Mouse (Mus musculus): Measurements from ENCODE around the gene Agpat2. TPM values are rescaled to one million over a fixed set of nuclear protein-coding genes. Genes with fewer than 3 reads are reported as not detected.

Agpat2 gene
- polyA plus RNA-seq, 1 experiment from 2014 or later: 41.4 TPM

DNA sequence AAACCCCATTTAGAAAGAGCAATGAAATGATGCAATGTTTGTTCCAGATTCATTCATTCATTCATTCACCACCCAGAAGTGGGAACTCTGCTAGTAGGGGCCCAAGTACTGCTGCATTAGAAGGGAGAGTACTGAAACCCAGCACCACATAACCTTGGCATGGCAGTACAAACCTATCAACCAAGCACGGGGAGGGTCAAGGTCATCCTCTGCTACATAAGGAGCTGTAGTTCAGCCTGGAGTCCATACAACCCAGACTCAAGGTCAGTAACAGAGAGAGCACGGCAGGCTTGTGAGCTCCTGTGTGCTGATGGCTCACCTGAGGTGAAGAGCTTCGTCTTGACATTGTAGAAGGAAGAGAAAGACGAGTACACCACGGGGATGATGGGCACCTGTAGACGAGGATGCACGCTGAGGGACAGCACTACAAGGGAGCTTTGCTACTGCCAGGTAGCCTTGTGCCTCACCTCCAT lies 9.7 kb downstream of the Agpat2 start:
- Histone ChIP-seq H3K4me2 (replicated peaks; ENCODE audit: low read depth, low read length) (no peak overlapping the region), H3K27me3 (ENCODE audit: control insufficient read depth, insufficient read depth, low read length) (no peaks in the 10 kb centered on the region), H3K9me3 (ENCODE audit: control insufficient read depth, low read length) (no peaks in the 10 kb centered on the region), H3K4me3 (ENCODE audit: low read length) (no peak overlapping the region; the same call in 1 of the 2 replicates), H3K4me1 (ENCODE audit: control insufficient read depth, insufficient read depth, low read length) (no peaks in the 10 kb centered on the region), H3K36me3 (ENCODE audit: control insufficient read depth, insufficient read depth, low read length) (peaks cover 36% of the 10 kb centered on the region), H3K9ac (ENCODE audit: low read depth, low read length) (no peak overlapping the region), H3K27ac (ENCODE audit: low read depth, low read length) (no peak overlapping the region)
- WGBS: 79% methylated on average over 7 of the region's 7 CpGs
- ATAC-seq (ENCODE audit: low FRiP score, low TSS enrichment): no peak

DNA sequence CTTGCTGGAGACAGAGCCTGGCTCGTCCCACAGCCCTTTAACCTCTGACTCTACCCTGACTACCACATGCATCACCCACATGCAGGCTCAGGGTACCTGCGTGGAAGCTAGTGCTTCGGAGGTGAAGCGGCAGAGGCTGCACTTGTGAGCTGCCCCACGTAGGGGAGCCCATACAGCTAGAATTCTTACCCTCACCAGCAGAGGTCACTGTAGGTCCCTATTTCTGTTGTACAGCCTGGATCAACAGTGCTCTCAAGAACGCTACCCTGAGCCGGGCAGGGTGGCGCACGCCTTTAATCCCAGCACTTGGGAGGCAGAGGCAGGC lies 10.2 kb downstream of the Agpat2 start:
- Histone ChIP-seq H3K4me2 (replicated peaks; ENCODE audit: low read depth, low read length) (no peak overlapping the region), H3K4me1 (ENCODE audit: control insufficient read depth, insufficient read depth, low read length) (peaks cover under 1% of the 10 kb centered on the region; the same call in 1 of the 2 replicates), H3K9ac (ENCODE audit: low read depth, low read length) (no peak overlapping the region), H3K4me3 (ENCODE audit: low read length) (no peak overlapping the region), H3K9me3 (ENCODE audit: control insufficient read depth, low read length) (no peaks in the 10 kb centered on the region), H3K27ac (ENCODE audit: low read depth, low read length) (no peak overlapping the region), H3K27me3 (ENCODE audit: control insufficient read depth, insufficient read depth, low read length) (no peaks in the 10 kb centered on the region), H3K36me3 (ENCODE audit: control insufficient read depth, insufficient read depth, low read length) (peaks cover 36% of the 10 kb centered on the region)
- 69% methylated on average over 9 of the region's 9 CpGs for WGBS
- ATAC-seq (ENCODE audit: low FRiP score, low TSS enrichment): peak; percentile 38; the same call in 1 of the 2 replicates

DNA sequence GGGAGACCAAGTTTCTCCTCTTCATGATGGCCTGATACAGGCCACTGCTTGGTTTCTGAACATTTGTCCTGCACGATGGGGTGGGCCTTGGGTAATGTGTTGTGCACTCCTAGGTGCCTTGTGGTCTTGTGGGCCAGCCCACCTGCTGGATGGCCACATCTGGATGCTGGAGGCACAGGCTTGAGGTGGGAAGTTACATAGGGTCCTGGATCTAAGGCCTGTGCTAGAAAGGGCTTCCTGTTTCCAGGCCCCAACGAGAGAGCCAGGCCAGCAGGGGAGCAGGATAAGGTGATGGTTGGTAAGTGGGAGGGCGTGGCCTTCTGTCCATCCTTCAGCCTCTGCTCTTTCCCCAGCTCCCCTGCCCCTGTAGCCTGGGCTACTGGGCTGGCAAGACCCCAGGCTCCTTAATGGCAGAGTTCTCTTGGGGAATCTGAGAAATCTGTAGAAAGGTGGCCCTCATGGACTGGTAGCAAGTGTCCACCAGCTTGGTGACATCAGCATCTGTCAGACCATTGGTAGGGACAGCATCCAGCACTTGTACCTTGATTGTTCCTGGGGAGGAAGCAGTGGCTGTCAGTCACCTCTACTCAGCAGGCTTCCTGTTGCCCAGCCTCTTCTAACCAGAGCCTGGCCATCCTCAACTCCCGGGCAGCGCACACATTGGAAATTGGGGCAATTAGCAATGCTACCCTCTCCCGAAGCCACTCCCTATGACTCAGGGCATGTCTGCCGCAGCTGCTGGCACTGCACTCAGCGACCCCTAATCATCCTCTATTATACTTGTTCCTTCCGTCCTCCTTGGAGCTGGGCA lies 10.8 kb downstream of the Agpat2 start:
- Histone ChIP-seq H3K4me2 (replicated peaks; ENCODE audit: low read depth, low read length) (no peak overlapping the region), H3K36me3 (ENCODE audit: control insufficient read depth, insufficient read depth, low read length) (peaks cover 36% of the 10 kb centered on the region), H3K9me3 (ENCODE audit: control insufficient read depth, low read length) (no peaks in the 10 kb centered on the region), H3K27ac (ENCODE audit: low read depth, low read length) (no peak overlapping the region), H3K9ac (ENCODE audit: low read depth, low read length) (no peak overlapping the region), H3K4me3 (ENCODE audit: low read length) (no peak overlapping the region), H3K27me3 (ENCODE audit: control insufficient read depth, insufficient read depth, low read length) (no peaks in the 10 kb centered on the region), H3K4me1 (ENCODE audit: control insufficient read depth, insufficient read depth, low read length) (peaks cover 6% of the 10 kb centered on the region)
- no peak; the same call in 1 of the 2 replicates for ATAC-seq (ENCODE audit: low FRiP score, low TSS enrichment)
- 53% methylated on average over 9 of the region's 9 CpGs for WGBS

DNA sequence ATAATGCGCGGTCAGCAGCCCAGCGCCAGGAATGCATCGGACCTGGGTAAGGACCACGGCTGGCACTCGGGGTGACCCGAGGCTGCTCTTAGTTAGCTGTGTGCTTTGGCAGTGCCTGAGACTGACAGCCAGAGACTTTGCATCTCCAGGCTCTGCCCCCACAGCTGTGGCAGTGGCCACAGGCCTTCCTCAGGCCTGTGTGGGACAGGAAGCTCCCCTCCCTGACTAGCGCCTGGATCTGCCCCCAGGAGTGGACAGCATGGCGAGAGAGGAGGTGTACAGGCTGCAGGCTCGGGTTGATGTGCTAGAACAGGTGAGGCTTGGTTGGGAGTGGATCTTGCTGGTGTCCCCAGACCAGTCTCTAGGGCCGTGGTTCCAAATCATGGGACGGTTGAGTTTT lies 12.8 kb downstream of the Agpat2 start:
- ATAC-seq (ENCODE audit: low FRiP score, low TSS enrichment): no peak
- H3K27ac ChIP-seq (ENCODE audit: low read depth, low read length): no peak overlapping the region
- peaks cover 20% of the 10 kb centered on the region for H3K4me1 ChIP-seq (ENCODE audit: control insufficient read depth, insufficient read depth, low read length)
- no peak overlapping the region; the same call in 1 of the 2 replicates for H3K9ac ChIP-seq (ENCODE audit: low read depth, low read length)
- H3K4me3 ChIP-seq (ENCODE audit: low read length): no peak overlapping the region
- H3K4me2 ChIP-seq (replicated peaks; ENCODE audit: low read depth, low read length): no peak overlapping the region
- 85% methylated on average over 12 of the region's 12 CpGs for WGBS
- H3K9me3 ChIP-seq (ENCODE audit: control insufficient read depth, low read length): no peaks in the 10 kb centered on the region
- peaks cover 36% of the 10 kb centered on the region for H3K36me3 ChIP-seq (ENCODE audit: control insufficient read depth, insufficient read depth, low read length)
- H3K27me3 ChIP-seq (ENCODE audit: control insufficient read depth, insufficient read depth, low read length): no peaks in the 10 kb centered on the region

DNA sequence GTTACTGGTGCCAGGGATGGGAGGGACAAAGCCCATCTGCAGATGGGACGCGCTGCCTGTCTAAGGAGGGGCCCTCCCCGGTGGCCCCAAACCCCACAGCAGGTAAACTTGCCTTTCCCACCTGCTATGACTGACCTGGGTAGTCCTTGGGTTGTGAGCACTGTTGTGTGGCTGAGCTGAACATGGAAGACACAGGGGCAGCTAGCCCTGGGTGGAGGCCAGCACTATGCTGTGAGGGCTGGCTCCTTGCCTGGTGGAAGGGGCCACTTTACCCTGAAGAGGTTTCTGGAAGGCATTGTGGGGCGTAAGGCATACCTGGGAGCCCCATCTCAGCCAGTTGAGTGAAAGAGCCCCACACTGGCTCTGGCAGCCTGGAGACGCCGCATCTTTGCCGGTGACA lies 13.3 kb downstream of the Agpat2 start:
- H3K4me3 ChIP-seq (ENCODE audit: low read length): no peak overlapping the region
- peaks cover 36% of the 10 kb centered on the region for H3K36me3 ChIP-seq (ENCODE audit: control insufficient read depth, insufficient read depth, low read length)
- WGBS: 88% methylated on average over 7 of the region's 7 CpGs
- no peak for ATAC-seq (ENCODE audit: low FRiP score, low TSS enrichment)
- no peak overlapping the region for H3K4me2 ChIP-seq (replicated peaks; ENCODE audit: low read depth, low read length)
- no peaks in the 10 kb centered on the region for H3K27me3 ChIP-seq (ENCODE audit: control insufficient read depth, insufficient read depth, low read length)
- H3K4me1 ChIP-seq (ENCODE audit: control insufficient read depth, insufficient read depth, low read length): peaks cover 20% of the 10 kb centered on the region
- H3K9me3 ChIP-seq (ENCODE audit: control insufficient read depth, low read length): no peaks in the 10 kb centered on the region
- H3K9ac ChIP-seq (ENCODE audit: low read depth, low read length): no peak overlapping the region
- H3K27ac ChIP-seq (ENCODE audit: low read depth, low read length): no peak overlapping the region

DNA sequence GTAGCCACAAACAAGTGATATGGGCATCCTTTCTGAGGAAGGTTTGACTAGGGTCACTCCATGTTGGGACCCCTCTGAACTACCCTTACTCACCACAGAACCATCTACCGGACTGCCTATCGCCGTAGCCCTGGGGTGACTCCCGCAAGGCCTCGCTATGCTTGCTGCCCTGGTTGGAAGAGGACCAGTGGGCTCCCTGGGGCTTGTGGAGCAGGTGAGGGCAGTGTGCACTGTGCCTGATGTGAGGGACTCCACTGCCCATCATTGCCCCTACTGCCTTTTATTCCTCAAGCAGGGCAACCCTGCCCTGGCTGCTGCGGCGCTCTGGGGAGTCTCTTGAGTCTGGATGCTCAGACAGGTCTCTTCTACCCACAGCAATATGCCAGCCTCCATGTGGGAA lies 13.9 kb downstream of the Agpat2 start:
- H3K36me3 ChIP-seq (ENCODE audit: control insufficient read depth, insufficient read depth, low read length): peaks cover 32% of the 10 kb centered on the region
- H3K4me1 ChIP-seq (ENCODE audit: control insufficient read depth, insufficient read depth, low read length): peaks cover 20% of the 10 kb centered on the region
- peak overlapping the region; percentile 28; the same call in 1 of the 2 replicates for H3K9ac ChIP-seq (ENCODE audit: low read depth, low read length)
- no peaks in the 10 kb centered on the region for H3K27me3 ChIP-seq (ENCODE audit: control insufficient read depth, insufficient read depth, low read length)
- WGBS: 92% methylated on average over 7 of the region's 7 CpGs
- peak overlapping the region; percentile 7; the same call in 1 of the 2 replicates for H3K4me3 ChIP-seq (ENCODE audit: low read length)
- no peak overlapping the region for H3K27ac ChIP-seq (ENCODE audit: low read depth, low read length)
- H3K4me2 ChIP-seq (replicated peaks; ENCODE audit: low read depth, low read length): no peak overlapping the region; the same call in 1 of the 2 replicates
- H3K9me3 ChIP-seq (ENCODE audit: control insufficient read depth, low read length): no peaks in the 10 kb centered on the region
- no peak for ATAC-seq (ENCODE audit: low FRiP score, low TSS enrichment)

DNA sequence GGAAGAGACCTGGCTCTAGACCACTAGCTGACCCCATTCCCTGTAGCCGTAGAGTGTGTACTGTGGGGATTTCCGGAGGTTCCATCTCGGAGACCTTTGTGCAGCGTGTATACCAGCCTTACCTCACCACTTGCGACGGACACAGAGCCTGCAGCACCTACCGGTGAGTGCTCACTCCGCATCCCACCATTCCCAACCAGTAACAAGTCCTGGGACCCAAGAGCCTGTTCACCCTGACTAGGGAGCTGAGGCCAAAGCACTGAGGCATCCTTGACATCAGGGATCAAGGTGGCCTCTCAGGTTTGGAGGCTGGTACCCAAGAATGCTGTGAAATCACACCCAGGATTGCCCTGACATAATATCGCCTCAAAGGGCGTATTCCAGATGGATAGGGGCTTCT lies 14.9 kb downstream of the Agpat2 start:
- peak overlapping the region; percentile 4; the same call in 1 of the 2 replicates for H3K4me3 ChIP-seq (ENCODE audit: low read length)

DNA sequence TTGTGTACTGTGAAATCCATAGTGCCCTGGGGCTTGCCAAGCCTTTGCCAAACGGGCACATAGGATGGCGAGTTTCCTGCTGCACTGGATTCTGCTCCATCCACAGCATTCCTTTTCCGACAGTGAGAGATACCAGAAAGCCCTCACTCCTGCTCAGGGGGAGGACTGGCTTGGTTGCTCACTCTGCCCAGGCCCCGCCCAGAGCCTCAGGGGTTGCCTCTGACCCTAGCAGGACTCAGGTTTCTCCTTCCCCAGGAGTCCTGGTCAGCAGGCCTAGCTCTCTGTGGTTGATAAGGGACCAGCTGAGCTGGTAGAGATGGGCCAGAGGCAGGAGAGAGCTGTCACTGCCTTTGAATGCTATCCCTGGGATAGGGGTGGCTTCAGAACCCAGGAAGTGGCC lies 15.6 kb downstream of the Agpat2 start:
- peaks cover 20% of the 10 kb centered on the region for H3K4me1 ChIP-seq (ENCODE audit: control insufficient read depth, insufficient read depth, low read length)
- peak; percentile 14; the same call in 1 of the 2 replicates for ATAC-seq (ENCODE audit: low FRiP score, low TSS enrichment)
- H3K36me3 ChIP-seq (ENCODE audit: control insufficient read depth, insufficient read depth, low read length): peaks cover 23% of the 10 kb centered on the region
- WGBS: 26% methylated on average over 4 of the region's 4 CpGs
- no peaks in the 10 kb centered on the region for H3K27me3 ChIP-seq (ENCODE audit: control insufficient read depth, insufficient read depth, low read length)
- H3K9ac ChIP-seq (ENCODE audit: low read depth, low read length): peak overlapping the region; percentile 81
- H3K27ac ChIP-seq (ENCODE audit: low read depth, low read length): peak overlapping the region; percentile 78
- peak overlapping the region; percentile 25 for H3K4me2 ChIP-seq (replicated peaks; ENCODE audit: low read depth, low read length)
- no peaks in the 10 kb centered on the region for H3K9me3 ChIP-seq (ENCODE audit: control insufficient read depth, low read length)
- H3K4me3 ChIP-seq (ENCODE audit: low read length): peak overlapping the region; percentile 66; the same call in 1 of the 2 replicates

More for the DNA sequence above, 14.9 kb downstream of the Agpat2 start:
- H3K9me3 ChIP-seq (ENCODE audit: control insufficient read depth, low read length): no peaks in the 10 kb centered on the region
- no peaks in the 10 kb centered on the region for H3K27me3 ChIP-seq (ENCODE audit: control insufficient read depth, insufficient read depth, low read length)
- WGBS: 94% methylated on average over 10 of the region's 10 CpGs
- H3K27ac ChIP-seq (ENCODE audit: low read depth, low read length): peak overlapping the region; percentile 78; the same call in 1 of the 2 replicates
- peaks cover 27% of the 10 kb centered on the region for H3K36me3 ChIP-seq (ENCODE audit: control insufficient read depth, insufficient read depth, low read length)
- ATAC-seq (ENCODE audit: low FRiP score, low TSS enrichment): no peak
- peak overlapping the region; percentile 81; the same call in 1 of the 2 replicates for H3K9ac ChIP-seq (ENCODE audit: low read depth, low read length)
- peak overlapping the region; percentile 25 for H3K4me2 ChIP-seq (replicated peaks; ENCODE audit: low read depth, low read length)
- peaks cover 20% of the 10 kb centered on the region for H3K4me1 ChIP-seq (ENCODE audit: control insufficient read depth, insufficient read depth, low read length)

DNA sequence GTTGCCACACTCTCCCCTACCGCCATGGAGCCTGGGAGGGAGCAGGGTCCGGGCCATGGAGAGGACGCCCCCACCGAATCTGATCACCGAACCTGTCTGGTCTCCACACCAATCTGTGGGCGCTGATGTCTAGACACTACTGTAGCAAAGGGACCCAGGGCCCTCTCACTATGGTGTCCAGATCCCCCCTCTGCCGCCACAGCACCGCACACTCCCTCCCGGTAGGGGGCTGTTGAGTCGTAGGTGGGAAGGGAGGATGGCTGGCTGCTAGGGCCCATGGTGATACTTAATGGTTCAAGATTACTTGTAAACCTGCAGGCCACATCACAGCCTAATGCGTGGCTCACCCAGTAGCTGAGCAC lies 17.2 kb downstream of the Agpat2 start:
- WGBS: 4% methylated on average over 11 of the region's 11 CpGs
- ATAC-seq (ENCODE audit: low FRiP score, low TSS enrichment): peak; percentile 51
- peak overlapping the region; percentile 64 for H3K4me2 ChIP-seq (replicated peaks; ENCODE audit: low read depth, low read length)
- peak overlapping the region; percentile 81 for H3K9ac ChIP-seq (ENCODE audit: low read depth, low read length)
- peaks cover 8% of the 10 kb centered on the region; the same call in 1 of the 2 replicates for H3K36me3 ChIP-seq (ENCODE audit: control insufficient read depth, insufficient read depth, low read length)
- H3K27ac ChIP-seq (ENCODE audit: low read depth, low read length): peak overlapping the region; percentile 78; the same call in 1 of the 2 replicates
- H3K27me3 ChIP-seq (ENCODE audit: control insufficient read depth, insufficient read depth, low read length): no peaks in the 10 kb centered on the region
- H3K4me1 ChIP-seq (ENCODE audit: control insufficient read depth, insufficient read depth, low read length): peaks cover 20% of the 10 kb centered on the region
- H3K9me3 ChIP-seq (ENCODE audit: control insufficient read depth, low read length): no peaks in the 10 kb centered on the region
- peak overlapping the region; percentile 66 for H3K4me3 ChIP-seq (ENCODE audit: low read length)

Data from kidney, embryonic 14.5 days (tissue).